Mouse (Mus musculus): Measurements from ENCODE around the gene Irak2.

The Irak2 gene

GRCm38 (mm10) chr6:113639201-113639600 is 934 bp downstream of the Irak2 start:
- DNase-seq (ENCODE audit: low spot score in 2 of 2) = no peak

DNA sequence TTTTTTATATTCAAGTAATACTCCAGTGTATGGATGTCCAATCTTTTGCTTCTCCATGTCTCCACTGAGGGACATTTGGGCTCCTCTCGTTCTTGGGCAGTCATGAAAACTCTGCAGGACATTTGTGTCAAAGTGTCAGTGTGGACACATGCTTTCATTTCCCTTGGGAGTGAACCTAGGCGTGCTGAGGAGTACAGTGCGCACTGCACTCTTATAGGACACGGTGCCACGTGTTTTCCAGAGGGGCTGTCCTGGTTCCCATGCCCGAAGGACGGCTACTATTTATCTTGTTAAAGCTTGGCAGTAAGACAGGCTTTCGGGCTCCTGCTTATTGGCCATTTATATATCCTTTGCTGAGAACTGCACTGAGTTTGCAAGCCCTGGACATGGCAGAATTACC is 4.3 kb downstream of the Irak2 start:
- no peak for DNase-seq (ENCODE audit: low spot score in 2 of 2)

DNA sequence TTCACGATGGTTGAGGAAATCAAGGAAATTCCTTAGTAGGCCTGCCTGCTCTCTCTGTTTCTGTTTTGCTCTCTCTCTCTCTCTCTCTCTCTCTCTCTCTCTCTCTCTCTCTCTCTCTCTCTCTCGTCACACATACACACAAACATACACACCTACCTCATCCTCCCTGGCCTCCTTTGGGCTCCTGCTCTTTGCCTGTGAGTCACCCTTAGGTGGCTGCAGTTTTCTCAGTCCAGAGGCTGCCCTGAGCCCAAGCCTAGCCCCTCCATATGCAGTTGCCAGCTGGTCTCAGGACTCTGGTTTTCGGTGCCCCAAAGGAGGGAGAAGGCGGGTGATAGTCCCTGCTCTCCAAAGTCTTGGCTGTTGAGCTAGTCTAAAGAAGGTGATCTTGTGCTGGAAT is 4.8 kb downstream of the Irak2 start:
- no peak for DNase-seq (ENCODE audit: low spot score in 2 of 2)

GRCm38 (mm10) chr6:113643967-113644366 is 5.7 kb downstream of the Irak2 start:
- DNase-seq (ENCODE audit: low spot score in 2 of 2) = no peak

DNA sequence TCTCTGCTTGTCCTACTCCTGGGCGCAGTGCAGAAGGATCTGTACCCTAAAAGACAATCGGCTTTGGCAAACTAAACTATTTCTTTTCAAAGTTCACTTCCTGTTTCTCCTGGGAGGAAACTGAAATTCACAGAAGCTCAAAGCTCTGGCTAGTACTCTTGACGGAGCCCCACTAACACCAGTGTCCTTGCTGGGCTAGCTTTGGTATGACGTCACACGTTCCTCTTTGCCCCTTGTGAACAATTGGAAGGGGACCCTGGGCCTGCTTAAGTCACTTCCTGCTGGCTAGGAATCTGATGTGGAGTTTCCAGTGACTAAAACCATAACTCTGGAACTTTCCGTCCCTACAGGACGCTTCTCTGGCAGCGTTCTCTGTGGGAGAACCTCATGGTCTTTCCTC is 6.5 kb downstream of the Irak2 start:
- DNase-seq (ENCODE audit: low spot score in 2 of 2) = no peak

GRCm38 (mm10) chr6:113649346-113650196 is 11.3 kb downstream of the Irak2 start:
- no peak for DNase-seq (ENCODE audit: low spot score in 2 of 2)

DNA sequence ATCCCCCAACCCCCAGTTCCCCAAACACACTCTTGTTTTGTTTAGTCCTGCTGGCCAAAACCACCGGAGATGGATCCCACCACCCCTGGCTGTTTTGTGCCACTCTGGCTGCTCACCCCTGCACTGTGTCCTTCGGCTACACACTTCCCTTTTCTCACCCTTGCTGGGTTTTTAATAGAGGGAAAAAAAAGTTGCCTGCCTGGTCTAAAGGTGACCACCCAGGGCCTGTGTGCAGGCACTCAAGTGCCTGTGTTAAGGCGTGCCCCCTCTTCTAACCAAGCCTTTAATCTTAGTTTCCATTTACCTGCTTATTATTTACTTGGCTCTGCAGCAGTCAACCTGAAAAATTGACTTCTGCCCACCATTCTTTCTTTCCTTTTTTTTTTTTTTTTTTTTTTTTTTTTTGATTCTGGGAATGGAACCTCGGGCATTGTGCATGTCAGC is 12.0 kb downstream of the Irak2 start:
- no peak for DNase-seq (ENCODE audit: low spot score in 2 of 2)

DNA sequence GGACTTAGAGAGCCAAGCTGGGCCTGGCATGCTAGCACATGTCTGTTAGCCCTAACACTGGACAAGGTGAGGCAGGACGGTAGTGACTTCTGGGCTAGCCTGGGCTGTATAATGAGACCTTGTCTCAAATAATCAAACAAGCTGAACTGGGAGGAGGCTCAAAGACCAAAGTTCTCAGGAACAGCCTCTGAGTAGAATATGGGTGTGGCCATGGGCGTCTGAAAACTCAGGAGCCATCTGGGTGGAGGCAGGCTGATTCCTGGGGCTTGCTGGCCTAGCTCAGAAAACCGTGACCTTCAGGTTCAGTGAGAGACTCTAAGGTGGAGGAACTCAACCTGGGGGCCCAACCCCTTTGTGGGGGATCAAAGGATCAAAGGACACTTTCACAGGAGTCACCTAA is 13.4 kb downstream of the Irak2 start:
- no peak for DNase-seq (ENCODE audit: low spot score in 2 of 2)

GRCm38 (mm10) chr6:113653551-113653950 is 15.3 kb downstream of the Irak2 start:
- no peak for DNase-seq (ENCODE audit: low spot score in 2 of 2)

- DNase-seq (ENCODE audit: low spot score in 2 of 2) = no peak
Measured at GRCm38 (mm10) chr6:113654102-113654501, 15.8 kb downstream of the Irak2 start.

GRCm38 (mm10) chr6:113654753-113655397 is 16.6 kb downstream of the Irak2 start:
- no peak for DNase-seq (ENCODE audit: low spot score in 2 of 2)

DNA sequence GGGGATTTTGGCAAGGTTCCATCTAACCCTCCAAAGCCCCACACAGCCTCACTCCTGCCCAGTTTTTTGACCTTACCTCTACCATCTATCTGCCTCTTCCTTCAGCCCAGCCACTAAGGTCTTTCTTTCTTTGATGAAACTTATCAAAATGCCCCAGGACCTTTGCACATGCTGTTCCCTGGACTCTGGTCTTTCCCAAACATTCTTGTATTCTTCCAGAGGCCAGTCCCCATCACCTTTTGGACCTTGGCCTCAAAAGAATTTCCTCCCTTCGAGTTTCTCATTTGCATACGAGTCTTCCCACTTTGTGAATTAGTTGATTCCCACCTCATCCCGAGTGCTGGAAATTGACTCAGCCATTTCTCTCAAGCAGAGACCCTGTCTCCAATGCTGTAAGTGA is 17.2 kb downstream of the Irak2 start:
- no peak for DNase-seq (ENCODE audit: low spot score in 2 of 2)

- DNase-seq (ENCODE audit: low spot score in 2 of 2) = no peak
Measured at GRCm38 (mm10) chr6:113656847-113657246, 18.6 kb downstream of the Irak2 start.

GRCm38 (mm10) chr6:113658226-113658625 is 20.0 kb downstream of the Irak2 start:
- no peak for DNase-seq (ENCODE audit: low spot score in 2 of 2)

GRCm38 (mm10) chr6:113659648-113660491 is 21.6 kb downstream of the Irak2 start:
- no peak for DNase-seq (ENCODE audit: low spot score in 2 of 2)

DNA sequence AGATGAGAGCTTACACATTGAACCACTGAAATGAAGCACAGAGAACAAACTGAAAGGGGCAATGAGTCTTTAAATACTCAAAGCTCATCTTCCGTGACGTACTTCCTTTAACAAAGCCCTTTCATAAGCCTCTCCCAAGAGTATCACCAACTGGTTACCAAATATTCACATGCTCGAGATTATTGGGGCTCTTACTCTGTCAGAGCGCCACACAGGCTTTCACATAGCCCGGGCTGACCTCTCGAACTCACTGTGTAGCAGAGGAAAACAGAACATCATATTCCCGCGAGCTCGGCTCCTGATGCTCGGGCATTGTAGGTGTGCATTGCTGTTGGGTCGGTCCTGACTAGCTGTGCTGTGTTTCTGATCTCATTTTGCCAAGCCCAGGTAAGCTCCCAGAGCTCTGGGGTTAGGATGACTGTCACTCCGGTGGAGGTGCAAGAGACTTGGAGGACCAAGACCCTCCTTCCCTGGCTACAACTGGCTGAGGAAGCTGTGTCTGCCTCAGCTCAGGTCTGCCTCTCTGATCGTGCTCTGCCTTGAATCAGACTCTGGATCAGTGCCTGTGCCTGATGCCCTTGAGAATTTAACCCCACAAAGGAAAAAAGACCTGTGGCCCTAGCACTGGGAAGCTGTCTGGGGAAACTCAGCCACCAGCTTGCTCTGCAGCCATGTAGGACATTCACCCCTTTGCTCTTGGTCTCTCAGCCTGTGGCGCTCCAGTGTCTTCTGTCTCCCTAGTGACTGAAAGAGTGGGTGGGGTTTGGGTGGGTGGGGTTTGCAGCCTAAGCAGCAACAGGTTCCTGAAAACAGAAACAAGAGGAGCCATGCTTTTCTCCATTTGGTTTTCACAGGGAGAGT is 22.5 kb downstream of the Irak2 start:
- DNase-seq (ENCODE audit: low spot score in 2 of 2) = no peak

GRCm38 (mm10) chr6:113661353-113662241 is 23.3 kb downstream of the Irak2 start:
- DNase-seq (ENCODE audit: low spot score in 2 of 2) = no peak

- DNase-seq (ENCODE audit: low spot score in 2 of 2) = no peak
Measured at GRCm38 (mm10) chr6:113662964-113663700, 24.9 kb downstream of the Irak2 start.

GRCm38 (mm10) chr6:113664305-113664704 is 26.0 kb downstream of the Irak2 start:
- no peak for DNase-seq (ENCODE audit: low spot score in 2 of 2)

Measured in frontal cortex, postnatal 25 days (tissue).